Mouse (Mus musculus) heart, embryonic 14.5 days (tissue): Measurements from ENCODE around the gene Sarm1. TPM values are rescaled to one million over a fixed set of nuclear protein-coding genes. Genes with fewer than 3 reads are reported as not detected.

Source experiments
- ATAC-seq: fragments of 200-750 bp; cut with Nextera tagmentation; 2 replicates; pipeline ENCODE4 v1.8.0; 2017; ENCODE audit warnings: low read depth, moderate TSS enrichment; ENCODE audit not compliant: insufficient number of reproducible peaks, insufficient read depth, low FRiP score
- H3K27ac ChIP-seq, 2 experiments: fragments of 200-500 bp in 1 of 2; fragments of 300-500 bp in 1 of 2; sonication (generic) in 1 of 2; replicated peaks in 1 of 2; 2 replicates each; pipeline ENCODE4 v1.5.1; 2012 to 2014; ENCODE audit warnings: low read depth in 2 of 2, low read length in 2 of 2, control low read depth in 1 of 2, mild to moderate bottlenecking in 1 of 2, mixed read lengths in 1 of 2; ENCODE audit not compliant: control insufficient read depth in 1 of 2, insufficient read depth in 1 of 2
- H3K27me3 ChIP-seq: fragments of 300-500 bp; sonication (generic); 2 replicates; pipeline ENCODE4 v1.6.1; 2014; ENCODE audit warnings: mild to moderate bottlenecking, low read length, control low read depth; ENCODE audit not compliant: control insufficient read depth, insufficient read depth
- H3K36me3 ChIP-seq: fragments of 300-500 bp; sonication (generic); 2 replicates; pipeline ENCODE4 v1.6.1; 2014; ENCODE audit warnings: mild to moderate bottlenecking, control low read depth, low read length, mixed read lengths; ENCODE audit not compliant: control insufficient read depth, insufficient read depth
- H3K4me1 ChIP-seq, 2 experiments: fragments of 200-500 bp in 1 of 2; fragments of 300-500 bp in 1 of 2; sonication (generic) in 1 of 2; 2 replicates each; pipeline ENCODE4 v1.6.1; 2012 to 2014; ENCODE audit warnings: low read length in 2 of 2, control low read depth in 1 of 2, mixed read lengths in 1 of 2; ENCODE audit not compliant: control insufficient read depth in 2 of 2, insufficient read depth in 2 of 2
- H3K4me2 ChIP-seq: fragments of 300-500 bp; sonication (generic); 2 replicates; pipeline ENCODE4 v1.6.1; 2014; ENCODE audit warnings: mild to moderate bottlenecking, low read length
- H3K4me3 ChIP-seq, 2 experiments: fragments of 200-500 bp in 1 of 2; fragments of 300-500 bp in 1 of 2; sonication (generic) in 1 of 2; 2 replicates each; pipeline ENCODE4 v1.5.1; 2012 to 2014; ENCODE audit warnings: low read length in 2 of 2, mild to moderate bottlenecking in 2 of 2, control low read depth in 1 of 2, low read depth in 1 of 2, moderate library complexity in 1 of 2; ENCODE audit not compliant: control insufficient read depth in 1 of 2, insufficient read depth in 1 of 2
- H3K9ac ChIP-seq: fragments of 300-500 bp; sonication (generic); 2 replicates; pipeline ENCODE4 v1.6.1; 2014; ENCODE audit warnings: mild to moderate bottlenecking, low read length
- H3K9me3 ChIP-seq: fragments of 300-500 bp; sonication (generic); 2 replicates; pipeline ENCODE4 v1.6.1; 2016; ENCODE audit warnings: low read length, control low read depth; ENCODE audit not compliant: control insufficient read depth
- WGBS: fragments of 180-500 bp; shearing (Covaris S2); extraction: QIAGEN DNeasy Blood & Tissue Kit; methylation state at CpG from one replicate; pipeline ENCODE4 v1.1.7; 2014; 5-methylcytosine and 5-hydroxymethylcytosine counted together
- polyA plus RNA-seq: library from polyadenylated mRNA; unstranded; fragments of >200 nt; fragmentation: Nextera tagmentation; extraction: Ambion mirVana; gene quantifications from 2 replicates; pipeline ENCODE4 v1.2.1, GENCODE M21; 2014

Sarm1 gene
- polyA plus RNA-seq, 1 experiment from 2014 or later, result 0.11 TPM

DNA sequence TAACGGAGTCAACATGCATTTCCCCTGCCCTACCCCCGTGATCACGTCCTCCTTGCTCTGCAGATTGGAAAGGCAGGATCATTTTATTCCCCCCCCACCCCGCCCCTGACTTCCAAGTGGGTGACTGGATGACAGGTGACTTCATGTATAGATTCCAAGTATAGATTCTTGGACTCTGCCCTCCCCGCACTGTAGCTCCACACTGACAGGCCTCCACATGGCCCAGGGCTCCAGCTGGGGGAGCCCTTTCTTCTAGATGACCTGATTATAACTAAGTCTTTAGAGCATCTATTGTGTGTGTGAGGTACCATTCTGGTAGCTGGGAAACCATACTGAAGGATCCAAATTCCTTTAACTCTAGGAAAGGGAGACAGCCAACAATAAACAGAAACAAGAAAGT lies 34.9 kb downstream of the Sarm1 start:
- 79% methylated on average over 5 of the region's 5 CpGs for WGBS
- Histone ChIP-seq H3K27me3 (no peaks in the 10 kb centered on the region), H3K4me1 (peaks cover 15 to 16% of the 10 kb centered on the region in 2 experiments), H3K9me3 (peaks cover 5% of the 10 kb centered on the region; the same call in 1 of the 2 replicates), H3K4me3 (no peak overlapping the region), H3K4me2 (no peak overlapping the region), H3K9ac (no peak overlapping the region), H3K36me3 (no peaks in the 10 kb centered on the region), H3K27ac (no peak overlapping the region)
- no peak for ATAC-seq

DNA sequence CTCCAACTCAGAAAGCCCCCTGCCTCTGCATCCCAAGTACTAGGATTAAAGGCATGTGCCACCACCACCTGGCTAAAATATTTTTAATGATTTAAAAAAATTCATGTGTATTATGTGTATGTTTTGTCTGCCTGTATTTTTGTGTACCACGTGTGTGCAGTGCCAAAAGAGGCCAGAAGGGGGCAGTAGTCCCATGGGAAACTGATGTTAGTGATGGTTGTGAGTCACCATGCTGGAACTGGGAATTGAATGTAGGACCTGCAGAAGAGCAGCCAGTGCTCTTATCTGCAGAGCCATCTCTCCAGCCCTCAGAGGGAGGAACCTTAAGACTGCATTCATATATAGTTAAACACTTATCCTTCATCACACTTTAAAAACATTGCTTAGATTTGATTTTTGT lies 35.7 kb downstream of the Sarm1 start:
- H3K4me1 ChIP-seq, result peaks cover 11 to 15% of the 10 kb centered on the region in 2 experiments
- H3K4me3 ChIP-seq, result no peak overlapping the region
- no peak for ATAC-seq
- H3K27me3 ChIP-seq, result no peaks in the 10 kb centered on the region
- H3K9me3 ChIP-seq, result peaks cover 5% of the 10 kb centered on the region; the same call in 1 of the 2 replicates
- no peak overlapping the region for H3K4me2 ChIP-seq
- H3K9ac ChIP-seq, result no peak overlapping the region
- 79% methylated on average over 1 of the region's 1 CpGs for WGBS
- H3K36me3 ChIP-seq, result no peaks in the 10 kb centered on the region
- H3K27ac ChIP-seq, result no peak overlapping the region

DNA sequence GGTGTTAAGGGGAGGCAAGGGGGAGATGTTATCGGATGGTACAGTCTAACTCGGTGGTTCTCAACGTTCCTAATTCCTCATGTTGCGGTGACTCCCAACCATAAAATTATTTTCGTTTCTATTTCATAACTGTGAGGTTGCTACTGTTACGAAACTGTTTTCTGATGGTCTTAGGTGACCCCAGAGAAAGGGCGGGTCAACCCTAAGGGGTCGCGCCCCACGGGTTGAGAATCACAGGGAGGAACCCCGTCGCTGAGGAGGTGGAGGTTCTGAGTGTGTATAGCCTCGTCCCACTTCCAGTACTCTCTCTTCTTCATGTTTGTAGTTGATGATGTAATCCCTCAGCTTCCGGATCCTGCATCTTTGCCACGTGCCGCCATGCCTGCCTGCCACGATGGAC lies 38.8 kb downstream of the Sarm1 start:
- ATAC-seq, result no peak
- 80% methylated on average over 17 of the region's 17 CpGs for WGBS
- Histone ChIP-seq H3K4me3 (no peak overlapping the region), H3K27ac (no peak overlapping the region), H3K9ac (no peak overlapping the region), H3K4me1 (peaks cover 0 to 3% of the 10 kb centered on the region in 2 experiments; a peak in 2 of 4 replicates), H3K9me3 (peaks cover 7% of the 10 kb centered on the region; the same call in 1 of the 2 replicates), H3K36me3 (no peaks in the 10 kb centered on the region), H3K4me2 (no peak overlapping the region), H3K27me3 (no peaks in the 10 kb centered on the region)

DNA sequence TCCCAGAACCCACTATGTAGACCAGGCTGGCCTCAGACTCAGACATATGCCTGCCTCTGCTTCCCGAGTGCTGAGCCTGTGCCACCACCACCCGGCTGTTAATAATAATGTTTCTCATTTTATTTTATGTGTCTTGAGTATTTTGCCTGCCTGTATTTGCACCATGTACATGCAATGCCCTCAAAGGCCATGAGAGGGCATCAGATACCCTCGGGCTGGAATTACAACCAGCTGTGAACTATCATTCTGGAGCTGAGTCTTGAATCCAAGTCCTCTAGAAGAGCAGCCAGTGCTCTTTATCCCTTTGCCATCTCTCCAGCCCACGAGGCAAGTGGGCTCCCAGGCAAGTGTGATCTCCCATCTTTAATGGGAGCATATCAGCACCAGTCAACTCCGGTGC lies 42.2 kb downstream of the Sarm1 start:
- no peak overlapping the region for H3K27ac ChIP-seq
- no peaks in the 10 kb centered on the region; a peak in 1 of 4 replicates for H3K4me1 ChIP-seq
- H3K9me3 ChIP-seq, result peaks cover 2% of the 10 kb centered on the region; the same call in 1 of the 2 replicates
- ATAC-seq, result no peak
- H3K4me3 ChIP-seq, result no peak overlapping the region
- H3K27me3 ChIP-seq, result no peaks in the 10 kb centered on the region
- no peak overlapping the region for H3K9ac ChIP-seq
- WGBS, result 27% methylated on average over 5 of the region's 5 CpGs
- H3K36me3 ChIP-seq, result no peaks in the 10 kb centered on the region
- no peak overlapping the region for H3K4me2 ChIP-seq

DNA sequence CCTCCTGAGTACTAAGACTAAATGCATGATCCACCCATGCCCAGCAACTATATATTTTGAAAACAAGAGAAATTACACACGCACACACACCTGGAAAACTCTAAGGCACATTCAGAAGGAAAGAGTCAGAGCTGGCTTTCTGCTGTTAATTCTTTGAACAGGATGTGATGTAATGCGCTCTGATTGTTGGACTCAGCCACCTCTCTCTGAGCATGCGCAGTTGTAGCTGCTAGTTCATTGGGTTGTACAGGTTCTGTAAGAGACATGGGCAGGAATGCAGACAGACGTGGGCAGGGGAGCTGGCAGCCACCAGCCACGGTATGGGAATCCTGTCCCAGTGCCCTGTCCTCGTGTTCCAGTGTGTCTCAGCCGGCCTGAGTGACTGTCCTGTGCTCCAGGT lies 43.3 kb downstream of the Sarm1 start:
- no peaks in the 10 kb centered on the region for H3K36me3 ChIP-seq
- no peak overlapping the region for H3K9ac ChIP-seq
- H3K27me3 ChIP-seq, result no peaks in the 10 kb centered on the region
- H3K4me3 ChIP-seq, result no peak overlapping the region
- no peak overlapping the region for H3K4me2 ChIP-seq
- no peak for ATAC-seq
- WGBS, result 69% methylated on average over 7 of the region's 7 CpGs
- no peaks in the 10 kb centered on the region; a peak in 1 of 4 replicates for H3K4me1 ChIP-seq
- peaks cover 2% of the 10 kb centered on the region; the same call in 1 of the 2 replicates for H3K9me3 ChIP-seq
- no peak overlapping the region for H3K27ac ChIP-seq

DNA sequence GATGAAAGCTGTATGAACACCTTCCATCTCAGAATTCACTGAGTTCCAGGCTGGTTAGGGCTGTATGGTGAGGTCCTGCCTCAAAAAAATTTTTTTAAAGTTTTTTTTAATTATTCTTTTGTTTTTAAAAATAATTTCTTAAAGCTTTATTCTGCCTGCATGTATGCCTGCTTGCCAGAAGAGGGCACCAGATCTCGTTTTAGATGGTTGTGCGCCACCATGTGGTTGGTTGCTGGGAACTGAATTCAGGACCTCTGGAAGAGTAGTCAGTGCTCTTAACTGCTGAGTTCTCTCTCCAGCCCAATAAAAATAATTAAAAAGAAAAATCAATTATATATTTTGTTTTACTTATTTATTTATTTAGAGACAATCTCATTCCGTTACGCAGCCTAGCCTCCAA lies 43.9 kb downstream of the Sarm1 start:
- H3K4me1 ChIP-seq, result no peaks in the 10 kb centered on the region; a peak in 1 of 4 replicates
- H3K9ac ChIP-seq, result no peak overlapping the region
- ATAC-seq, result no peak
- 10% methylated on average over 4 of the region's 4 CpGs for WGBS
- H3K4me3 ChIP-seq, result no peak overlapping the region
- peaks cover 2% of the 10 kb centered on the region; the same call in 1 of the 2 replicates for H3K9me3 ChIP-seq
- H3K36me3 ChIP-seq, result no peaks in the 10 kb centered on the region
- H3K4me2 ChIP-seq, result no peak overlapping the region
- H3K27me3 ChIP-seq, result no peaks in the 10 kb centered on the region
- no peak overlapping the region for H3K27ac ChIP-seq

DNA sequence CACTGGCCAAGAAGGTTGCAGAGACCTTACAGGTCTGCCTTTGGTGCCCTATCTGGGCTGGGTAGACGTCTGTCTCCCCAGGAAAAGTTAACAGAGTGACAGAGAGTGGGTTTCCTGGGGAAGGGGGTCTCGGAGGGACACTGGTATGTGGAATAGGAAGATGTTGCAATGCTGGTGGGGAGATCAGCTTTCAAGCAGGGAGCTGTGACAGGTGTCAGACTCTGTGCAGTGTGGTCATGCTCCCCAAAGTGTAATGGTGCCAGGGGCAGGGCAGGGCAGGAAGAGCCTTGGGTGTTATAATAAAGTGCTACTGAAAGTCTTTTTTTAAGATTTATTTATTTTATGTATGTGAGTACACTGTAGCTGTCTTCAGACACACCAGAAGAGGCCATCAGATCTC lies 47.2 kb downstream of the Sarm1 start:
- peaks cover 2% of the 10 kb centered on the region; the same call in 1 of the 2 replicates for H3K9me3 ChIP-seq
- no peaks in the 10 kb centered on the region for H3K4me1 ChIP-seq
- H3K4me2 ChIP-seq, result no peak overlapping the region
- WGBS, result 30% methylated on average over 2 of the region's 2 CpGs
- ATAC-seq, result no peak
- H3K9ac ChIP-seq, result no peak overlapping the region
- no peaks in the 10 kb centered on the region for H3K27me3 ChIP-seq
- H3K27ac ChIP-seq, result no peak overlapping the region
- no peaks in the 10 kb centered on the region for H3K36me3 ChIP-seq
- no peak overlapping the region for H3K4me3 ChIP-seq

DNA sequence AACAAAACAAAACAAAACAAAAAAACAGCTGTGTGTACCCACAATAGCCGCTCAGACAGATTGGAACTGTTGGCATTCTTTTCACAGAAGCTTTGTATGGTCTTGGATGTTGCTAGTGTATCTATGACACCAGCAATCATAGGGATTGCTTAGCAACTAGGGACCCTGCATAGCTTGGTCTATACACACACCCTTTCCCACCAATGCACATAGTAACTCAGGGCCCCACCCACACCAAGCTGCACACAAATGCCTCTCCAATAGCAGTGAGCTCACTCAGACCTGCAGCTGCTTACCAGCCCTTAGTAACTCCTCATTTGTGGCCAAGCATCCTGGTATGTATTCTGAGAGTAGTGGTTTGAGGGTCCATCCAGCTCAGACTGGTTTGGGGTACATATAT lies 49.3 kb downstream of the Sarm1 start:
- WGBS, result 93% methylated on average over 1 of the region's 1 CpGs
- Histone ChIP-seq H3K9ac (no peak overlapping the region), H3K4me2 (no peak overlapping the region), H3K4me1 (no peaks in the 10 kb centered on the region), H3K9me3 (no peaks in the 10 kb centered on the region), H3K36me3 (no peaks in the 10 kb centered on the region), H3K4me3 (no peak overlapping the region), H3K27me3 (no peaks in the 10 kb centered on the region), H3K27ac (no peak overlapping the region)
- no peak for ATAC-seq
